Comparison of ENCODE assay signal across 8 mouse cellular contexts in genomic region chr1:134962821-134963220, GRCm38 (mm10). TPM values are rescaled to one million over a fixed set of nuclear protein-coding genes. Genes with fewer than 3 reads are reported as not detected.
DNase-seq lines count a peak whose midpoint lies in the region; ATAC-seq and TF ChIP-seq lines count a peak whose summit lies in the region.

No protein-coding gene starts in this region.

- 4% methylated on average over 11 of the region's 11 CpGs for WGBS in heart, embryonic 13.5 days
- WGBS in heart, postnatal 0 days: 1% methylated on average over 11 of the region's 11 CpGs
- WGBS in liver, embryonic 11.5 days: 3% methylated on average over 11 of the region's 11 CpGs
- 5% methylated on average over 11 of the region's 11 CpGs for WGBS in neural tube, embryonic 14.5 days

- H3K4me3 ChIP-seq in heart, embryonic 13.5 days: peak overlapping the region; percentile 74
- peak overlapping the region; percentile 87 for H3K4me3 ChIP-seq in brown adipose tissue, adult 24 weeks (ENCODE audit: insufficient read depth, low read depth, low read length)
- peak overlapping the region; percentile 71 for H3K4me3 ChIP-seq in heart, postnatal 0 days (ENCODE audit: low read depth, low read length)
- peak overlapping the region; percentile 79 for H3K4me3 ChIP-seq in liver, embryonic 11.5 days (ENCODE audit: low read depth, low read length)
- peak overlapping the region; percentile 67 for H3K4me3 ChIP-seq in neural tube, embryonic 14.5 days (ENCODE audit: low read depth, low read length)

- H3K9ac ChIP-seq in heart, embryonic 13.5 days: peak overlapping the region; percentile 85
- peak overlapping the region; percentile 59 for H3K9ac ChIP-seq in heart, postnatal 0 days (replicated peaks; ENCODE audit: low read depth, low read length)
- peak overlapping the region; percentile 85 for H3K9ac ChIP-seq in liver, embryonic 11.5 days (ENCODE audit: low read depth, low read length)
- peak overlapping the region; percentile 50; the same call in 1 of the 2 replicates for H3K9ac ChIP-seq in neural tube, embryonic 14.5 days (replicated peaks; ENCODE audit: low read depth, low read length)

- no peaks in the 10 kb centered on the region for H3K9me3 ChIP-seq in heart, embryonic 13.5 days
- H3K9me3 ChIP-seq in heart, postnatal 0 days (replicated peaks; ENCODE audit: control insufficient read depth, low read length): no peaks in the 10 kb centered on the region
- no peaks in the 10 kb centered on the region for H3K9me3 ChIP-seq in liver, embryonic 11.5 days (ENCODE audit: control insufficient read depth, low read length)
- no peaks in the 10 kb centered on the region for H3K9me3 ChIP-seq in neural tube, embryonic 14.5 days (ENCODE audit: control insufficient read depth, low read length)

- no peaks in the 10 kb centered on the region for H3K27me3 ChIP-seq in heart, embryonic 13.5 days (replicated peaks)
- no peaks in the 10 kb centered on the region for H3K27me3 ChIP-seq in heart, postnatal 0 days (ENCODE audit: control insufficient read depth, insufficient read depth, low read length)
- no peaks in the 10 kb centered on the region for H3K27me3 ChIP-seq in liver, embryonic 11.5 days (replicated peaks; ENCODE audit: control insufficient read depth, insufficient read depth, low read length)
- H3K27me3 ChIP-seq in neural tube, embryonic 14.5 days (ENCODE audit: control insufficient read depth, insufficient read depth, low read length): no peaks in the 10 kb centered on the region

- no peak for DNase-seq in heart, postnatal 14 days
- peak; percentile 47 for DNase-seq in heart, postnatal 0 days (ENCODE audit: low spot score)
- no peak for DNase-seq in liver, embryonic 11.5 days (ENCODE audit: low spot score)
- no peak for DNase-seq in ovary, postnatal 10 days (ENCODE audit: low spot score)
- DNase-seq in right cerebral cortex, postnatal 10 days (ENCODE audit: low spot score in 2 of 2): no peak

- TF ChIP-seq EP300 in heart, postnatal 0 days (IDR thresholded peaks at IDR 0.05; ENCODE audit: low read depth): no peak

- peak overlapping the region; percentile 53 for H3K27ac ChIP-seq in heart, embryonic 13.5 days (replicated peaks)
- H3K27ac ChIP-seq in brown adipose tissue, adult 24 weeks (replicated peaks; ENCODE audit: low read depth, low read length): no peak overlapping the region
- peak overlapping the region; percentile 64 for H3K27ac ChIP-seq in heart, postnatal 0 days (ENCODE audit: low read depth)
- H3K27ac ChIP-seq in liver, embryonic 11.5 days (ENCODE audit: low read depth, low read length): peak overlapping the region; percentile 52; the same call in 1 of the 2 replicates
- H3K27ac ChIP-seq in neural tube, embryonic 14.5 days (ENCODE audit: low read depth, low read length): no peak overlapping the region

- no peak for ATAC-seq in heart, embryonic 13.5 days (ENCODE audit: extremely low read depth, insufficient number of reproducible peaks, low FRiP score, low TSS enrichment)
- ATAC-seq in heart, postnatal 0 days (ENCODE audit: insufficient read depth, low read depth): peak; percentile 59
- peak; percentile 73 for ATAC-seq in liver, embryonic 11.5 days (replicated peaks; ENCODE audit: low FRiP score)
- no peak for ATAC-seq in neural tube, embryonic 14.5 days (ENCODE audit: low read depth)

- H3K4me1 ChIP-seq in heart, embryonic 13.5 days: peaks cover 22% of the 10 kb centered on the region
- no peaks in the 10 kb centered on the region for H3K4me1 ChIP-seq in brown adipose tissue, adult 24 weeks (ENCODE audit: control insufficient read depth, insufficient read depth, insufficient read length, low read length)
- 0 out of 2 replicates have a peak, but pooled peaks cover 10% of the 10 kb centered on the region for H3K4me1 ChIP-seq in heart, postnatal 0 days (ENCODE audit: control insufficient read depth, insufficient read depth)
- peaks cover 8% of the 10 kb centered on the region for H3K4me1 ChIP-seq in liver, embryonic 11.5 days (replicated peaks; ENCODE audit: control insufficient read depth, insufficient read depth, low read length)
- H3K4me1 ChIP-seq in neural tube, embryonic 14.5 days (ENCODE audit: control insufficient read depth, insufficient read depth, low read length): peaks cover 10% of the 10 kb centered on the region

- peaks cover 16% of the 10 kb centered on the region for H3K36me3 ChIP-seq in heart, embryonic 13.5 days
- no peaks in the 10 kb centered on the region for H3K36me3 ChIP-seq in heart, postnatal 0 days (replicated peaks; ENCODE audit: control insufficient read depth, insufficient read depth, low read length)
- peaks cover 11% of the 10 kb centered on the region; the same call in 1 of the 2 replicates for H3K36me3 ChIP-seq in liver, embryonic 11.5 days (ENCODE audit: control insufficient read depth, insufficient read depth, low read length)
- no peaks in the 10 kb centered on the region for H3K36me3 ChIP-seq in neural tube, embryonic 14.5 days (ENCODE audit: control insufficient read depth, insufficient read depth, low read length)

- H3K4me2 ChIP-seq in heart, embryonic 13.5 days: peak overlapping the region; percentile 84
- H3K4me2 ChIP-seq in heart, postnatal 0 days (ENCODE audit: low read depth, low read length): peak overlapping the region; percentile 75
- peak overlapping the region; percentile 92 for H3K4me2 ChIP-seq in liver, embryonic 11.5 days
- H3K4me2 ChIP-seq in neural tube, embryonic 14.5 days (ENCODE audit: low read depth, low read length): peak overlapping the region; percentile 64

- peak; percentile 25 for TF ChIP-seq CTCF in heart, postnatal 0 days (IDR thresholded peaks at IDR 0.05; ENCODE audit: low read depth)

- intact Hi-C loops in heart, postnatal 14 days (cut with DNase I): loop anchor here (10.0 kb wide), 2 partner anchors 238 to 322 kb away; partner anchors contain the start of gene Rnpep

RNA-seq across cellular contexts. Expression of gene Ube2t, which starts 0.5 kb away (rescaled TPM):
- polyA plus RNA-seq in heart, embryonic 13.5 days (2015; fragmentation: Nextera tagmentation; extraction: Ambion mirVana): 42.5 and 51.5 TPM in 2 replicates
- 1 to 10 TPM; 6.0 to 6.3 TPM for total RNA-seq in heart, postnatal 14 days (2021)
- polyA plus RNA-seq in brown adipose tissue, adult 24 weeks (2012; ENCODE audit: insufficient read depth, insufficient read length, missing spikeins): not detected in 2 replicates
- total RNA-seq in heart, postnatal 0 days (2014; rRNA removed; ENCODE audit: low replicate concordance): 30.2 and 34.3 TPM in 2 replicates
- polyA plus RNA-seq in heart, postnatal 0 days (2015; fragmentation: Nextera tagmentation; extraction: Ambion mirVana): 22.5 and 25.3 TPM in 2 replicates
- 55.7 and 60.0 TPM in 2 replicates for polyA plus RNA-seq in liver, embryonic 11.5 days (2014; fragmentation: Nextera tagmentation; extraction: Ambion mirVana)
- polyA plus RNA-seq in neural tube, embryonic 14.5 days (2014; fragmentation: Nextera tagmentation; extraction: Ambion mirVana): 7.6 and 9.1 TPM in 2 replicates

RNA-seq across cellular contexts. Expression of gene Ppp1r12b, which starts 7.1 kb away (rescaled TPM):
- 20.3 and 20.4 TPM in 2 replicates for polyA plus RNA-seq in heart, embryonic 13.5 days (2015; fragmentation: Nextera tagmentation; extraction: Ambion mirVana)
- total RNA-seq in heart, postnatal 14 days (2021): 100 to 1,000 TPM; 140 to 142 TPM
- polyA plus RNA-seq in brown adipose tissue, adult 24 weeks (2012; ENCODE audit: insufficient read depth, insufficient read length, missing spikeins): 4.8 and 6.5 TPM in 2 replicates
- total RNA-seq in heart, postnatal 0 days (2014; rRNA removed; ENCODE audit: low replicate concordance): 65.3 and 69.9 TPM in 2 replicates
- 22.6 and 23.0 TPM in 2 replicates for polyA plus RNA-seq in heart, postnatal 0 days (2015; fragmentation: Nextera tagmentation; extraction: Ambion mirVana)
- 3.2 and 4.4 TPM in 2 replicates for polyA plus RNA-seq in liver, embryonic 11.5 days (2014; fragmentation: Nextera tagmentation; extraction: Ambion mirVana)
- polyA plus RNA-seq in neural tube, embryonic 14.5 days (2014; fragmentation: Nextera tagmentation; extraction: Ambion mirVana): 15.3 and 21.2 TPM in 2 replicates

Comparison
In these comparisons a context has a peak if more than half of its experiments do, and no peak if none do; other contexts are left out.
1. ATAC-seq: peak in heart, postnatal 0 days (single experiment) and liver, embryonic 11.5 days (single experiment); none in heart, embryonic 13.5 days (single experiment) and neural tube, embryonic 14.5 days (single experiment).
2. H3K27ac ChIP-seq: peak in heart, embryonic 13.5 days (single experiment), heart, postnatal 0 days (single experiment) and liver, embryonic 11.5 days (single experiment); none in brown adipose tissue, adult 24 weeks (single experiment) and neural tube, embryonic 14.5 days (single experiment).
3. Peak in every context shown above with its lines, with median percentiles within 50 percentile points of each other: H3K4me2 ChIP-seq, H3K4me3 ChIP-seq and H3K9ac ChIP-seq.